ENCODE assay signal across 22 mouse cellular contexts in genomic region chr11:47777916-47778226, GRCm38 (mm10).
"Had no signal": no experiment of that assay in that cellular context is flagged by ENCODE, and none has a peak within 500 bp of the region (broad histone marks: within the 10 kb centered on the region; RNA-seq: fewer than 3 reads in every experiment).

No protein-coding gene starts in this region.

- H3K4me2 ChIP-seq: limb, embryonic 12.5 days; limb, embryonic 15.5 days; liver, embryonic 13.5 days; midbrain, embryonic 11.5 days; neural tube, embryonic 13.5 days; stomach, embryonic 15.5 days had no signal

- H3K9ac ChIP-seq: limb, embryonic 12.5 days; limb, embryonic 15.5 days; liver, embryonic 13.5 days; neural tube, embryonic 13.5 days; stomach, embryonic 15.5 days had no signal

- H3K4me3 ChIP-seq: left cerebral cortex, adult 2 months; limb, embryonic 12.5 days; limb, embryonic 15.5 days; liver, embryonic 13.5 days; myocyte; neural tube, embryonic 13.5 days; stomach, embryonic 15.5 days had no signal

- ATAC-seq: intestine, embryonic 16.5 days had no signal

- H3K36me3 ChIP-seq: limb, embryonic 12.5 days; limb, embryonic 15.5 days; liver, embryonic 13.5 days; neural tube, embryonic 13.5 days; stomach, embryonic 15.5 days had no signal

- H3K4me1 ChIP-seq: limb, embryonic 12.5 days; limb, embryonic 15.5 days; neural tube, embryonic 13.5 days; stomach, embryonic 15.5 days had no signal

- DNase-seq: kidney, adult 18-20 months; kidney, adult 9 months; kidney, postnatal 14 days; kidney, postnatal 4 days; layer of hippocampus, postnatal 36 days; left cerebral cortex, postnatal 4 days; lung, adult 2 months; lung, postnatal 14 days; lung, postnatal 4 days; retina, postnatal 1 day; right cerebral cortex, postnatal 25 days; spleen, adult 18-20 months; thymus, postnatal 25 days had no signal

- H3K9me3 ChIP-seq: limb, embryonic 12.5 days; limb, embryonic 15.5 days; liver, embryonic 13.5 days; neural tube, embryonic 13.5 days; stomach, embryonic 15.5 days had no signal

- H3K27me3 ChIP-seq: limb, embryonic 12.5 days; limb, embryonic 15.5 days; liver, embryonic 13.5 days; neural tube, embryonic 13.5 days; stomach, embryonic 15.5 days had no signal

- H3K27ac ChIP-seq: left cerebral cortex, adult 2 months; limb, embryonic 12.5 days; limb, embryonic 15.5 days; liver, embryonic 13.5 days; neural tube, embryonic 13.5 days; stomach, embryonic 15.5 days had no signal
